Mouse (Mus musculus): ENCODE data around the gene Med24.

- TF ChIP-seq CTCF (IDR thresholded peaks at IDR 0.05; ENCODE audit: control insufficient read depth, insufficient read depth, insufficient read length) (no peak), USF1 (IDR thresholded peaks at IDR 0.05; ENCODE audit: low read depth) (peak; percentile 37)
Observed at GRCm38 (mm10) chr11:98774582-98775347, 45.5 kb upstream of the Med24 start, which contains the start of gene Nr1d1.

All from C2C12 (cell line).